Mouse (Mus musculus) cortical plate, adult 2 months (tissue): Measurements from ENCODE around the gene Cby3. TPM values are rescaled to one million over a fixed set of nuclear protein-coding genes. Genes with fewer than 3 reads are reported as not detected.

Experiments used
- H3K27ac ChIP-seq: fragments of 200-500 bp; 2 replicates; pipeline ENCODE4 v1.5.1; 2012; ENCODE audit warnings: low read length, control low read depth, inconsistent platforms; ENCODE audit not compliant: insufficient read depth
- H3K4me1 ChIP-seq: fragments of 200-500 bp; 2 replicates; pipeline ENCODE4 v1.6.1; 2011; ENCODE audit warnings: low read length; ENCODE audit not compliant: control insufficient read depth, insufficient read depth
- H3K4me3 ChIP-seq: fragments of 200-500 bp; 2 replicates; pipeline ENCODE4 v1.5.1; 2011; ENCODE audit warnings: mild to moderate bottlenecking, low read length, control low read depth; ENCODE audit not compliant: insufficient read depth
- CTCF ChIP-seq: fragments of 200-500 bp; IDR thresholded peaks from 2 replicates; pipeline ENCODE4 v1.5.1; 2011; ENCODE audit warnings: mild to moderate bottlenecking, control low read depth, low read length; ENCODE audit not compliant: insufficient read depth; ENCODE audit errors: extremely low read depth
- POLR2A ChIP-seq: fragments of 200-500 bp; IDR thresholded peaks from 2 replicates; pipeline ENCODE4 v1.6.1; 2011; ENCODE audit warnings: mild to moderate bottlenecking, low read length, control low read depth; ENCODE audit not compliant: insufficient read depth; ENCODE audit errors: extremely low read depth
- polyA plus RNA-seq: library from polyadenylated mRNA; depleted of rRNA; stranded (reverse); fragments of >200 nt; gene quantifications from 2 replicates; pipeline ENCODE4 v1.2.3, GENCODE M21; 2012

Gene Cby3
- polyA plus RNA-seq, 1 experiment: 0.71 TPM

GRCm38 (mm10) chr11:50373621-50374020, 19.4 kb downstream of the Cby3 start:
- TF ChIP-seq CTCF (no peak), POLR2A (no peak)
- no peak overlapping the region for H3K27ac ChIP-seq
- H3K4me3 ChIP-seq: no peak overlapping the region
- H3K4me1 ChIP-seq: peaks cover 2% of the 10 kb centered on the region; the same call in 1 of the 2 replicates

DNA sequence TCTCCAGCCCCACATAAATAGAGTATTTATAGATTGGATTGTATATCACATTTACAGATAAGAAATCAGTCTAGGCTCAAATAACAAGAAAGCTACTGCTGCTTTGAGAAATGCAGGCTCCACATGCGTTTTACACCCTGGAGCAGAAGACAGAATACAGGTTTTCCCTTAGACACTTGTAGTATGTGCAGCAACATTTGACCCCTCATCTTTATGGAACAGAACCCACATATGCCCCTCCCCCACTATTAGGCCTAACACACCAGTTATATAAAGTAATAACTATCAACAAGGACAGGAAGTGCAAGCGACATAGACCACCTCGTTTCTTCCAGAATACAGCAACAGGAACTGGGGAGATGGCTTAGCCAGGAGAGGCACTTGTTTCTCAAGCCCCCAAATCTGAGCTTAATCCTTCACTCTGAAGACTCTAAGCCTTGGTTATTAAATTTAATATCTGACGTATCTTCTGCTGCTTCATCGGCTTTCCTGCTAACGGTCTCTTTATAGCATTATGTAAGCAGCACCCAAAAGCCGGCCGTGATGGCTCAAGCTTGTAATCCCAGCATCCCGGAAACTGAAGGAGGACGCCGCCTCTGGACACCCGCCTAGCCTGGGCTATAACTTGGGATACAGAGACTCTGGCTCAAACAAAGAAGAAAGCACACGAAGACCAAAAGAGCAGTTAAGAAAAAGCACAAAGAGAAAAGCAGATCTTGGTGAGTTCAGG, 20.2 kb downstream of the Cby3 start:
- Histone ChIP-seq H3K4me1 (peaks cover 2% of the 10 kb centered on the region; the same call in 1 of the 2 replicates), H3K27ac (no peak overlapping the region)
- no peak for TF ChIP-seq CTCF
- no peak for TF ChIP-seq POLR2A

GRCm38 (mm10) chr11:50375421-50375820, 21.2 kb downstream of the Cby3 start:
- TF ChIP-seq POLR2A: no peak
- no peak for TF ChIP-seq CTCF
- H3K4me3 ChIP-seq: no peak overlapping the region
- no peak overlapping the region for H3K27ac ChIP-seq
- peaks cover 2% of the 10 kb centered on the region; the same call in 1 of the 2 replicates for H3K4me1 ChIP-seq

More for the DNA sequence above, 20.2 kb downstream of the Cby3 start:
- no peak overlapping the region for H3K4me3 ChIP-seq

- Histone ChIP-seq H3K27ac (peak overlapping the region; percentile 97), H3K4me3 (peak overlapping the region; percentile 63; the same call in 1 of the 2 replicates), H3K4me1 (peaks cover 2% of the 10 kb centered on the region; the same call in 1 of the 2 replicates)
- TF ChIP-seq POLR2A (no peak), CTCF (no peak)
Observed at GRCm38 (mm10) chr11:50376156-50376790, 22.0 kb downstream of the Cby3 start.

GRCm38 (mm10) chr11:50376911-50377891, 22.9 kb downstream of the Cby3 start, which contains the start of gene Hnrnph1:
TSS of gene Hnrnph1 (plus strand) at chr11:50376990.
- peak within 1 kb of the TSS; percentile 63 for H3K4me3 ChIP-seq

DNA sequence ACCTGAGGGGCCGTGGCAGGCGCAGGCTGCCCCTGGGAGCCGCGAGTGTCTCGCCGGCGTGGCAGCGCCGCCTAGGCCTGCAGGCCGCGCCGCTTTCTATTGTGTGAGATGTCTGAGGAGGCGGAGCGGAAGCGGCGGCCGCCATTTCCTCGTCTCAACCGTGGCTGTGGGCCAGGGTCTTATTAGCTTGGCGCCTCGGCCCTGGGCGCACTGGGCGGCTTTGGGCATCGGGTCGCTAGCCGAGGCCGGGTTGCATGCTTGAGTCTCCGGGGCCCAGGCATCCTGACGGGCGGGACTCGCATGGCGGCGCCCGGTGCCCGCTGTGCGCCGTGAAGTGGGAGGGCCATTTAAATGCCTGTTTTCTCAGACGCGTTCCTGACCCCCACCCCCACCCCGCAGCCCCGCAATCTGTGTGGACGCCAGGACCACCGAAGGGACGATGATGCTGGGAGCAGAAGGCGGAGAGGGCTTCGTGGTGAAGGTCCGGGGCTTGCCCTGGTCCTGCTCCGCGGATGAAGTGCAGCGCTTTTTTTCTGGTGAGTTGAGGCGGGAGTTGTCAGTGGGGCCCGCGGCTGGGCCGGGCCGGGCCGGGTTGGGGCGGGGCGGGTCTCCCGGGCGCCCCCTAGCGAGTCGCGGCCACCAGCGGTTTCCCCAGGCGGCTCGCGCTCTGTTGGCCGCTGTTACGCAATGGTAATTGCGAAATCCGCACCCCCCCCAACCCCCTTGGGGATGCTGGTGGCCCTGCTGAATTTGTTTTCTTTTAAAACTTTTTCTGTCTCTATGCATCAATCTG, 23.8 kb downstream of the Cby3 start:
- TF ChIP-seq POLR2A (0 out of 2 replicates have a peak, but pooled peaks have one; percentile 30), CTCF (no peak)
- Histone ChIP-seq H3K27ac (peak overlapping the region; percentile 97), H3K4me3 (peak overlapping the region; percentile 63), H3K4me1 (peaks cover 3% of the 10 kb centered on the region; the same call in 1 of the 2 replicates)

More at GRCm38 (mm10) chr11:50376911-50377891, 22.9 kb downstream of the Cby3 start, which contains the start of gene Hnrnph1:
- Histone ChIP-seq H3K4me1 (peaks cover 3% of the 10 kb centered on the region; the same call in 1 of the 2 replicates), H3K27ac (peak within 1 kb of the TSS; percentile 97)
- TF ChIP-seq POLR2A (peak; percentile 99), CTCF (no peak)

- Histone ChIP-seq H3K4me3 (peak overlapping the region; percentile 63), H3K4me1 (peaks cover 3% of the 10 kb centered on the region; the same call in 1 of the 2 replicates), H3K27ac (no peak overlapping the region)
- TF ChIP-seq CTCF (no peak), POLR2A (no peak)
Observed at GRCm38 (mm10) chr11:50379023-50379752, 24.9 kb downstream of the Cby3 start.

DNA sequence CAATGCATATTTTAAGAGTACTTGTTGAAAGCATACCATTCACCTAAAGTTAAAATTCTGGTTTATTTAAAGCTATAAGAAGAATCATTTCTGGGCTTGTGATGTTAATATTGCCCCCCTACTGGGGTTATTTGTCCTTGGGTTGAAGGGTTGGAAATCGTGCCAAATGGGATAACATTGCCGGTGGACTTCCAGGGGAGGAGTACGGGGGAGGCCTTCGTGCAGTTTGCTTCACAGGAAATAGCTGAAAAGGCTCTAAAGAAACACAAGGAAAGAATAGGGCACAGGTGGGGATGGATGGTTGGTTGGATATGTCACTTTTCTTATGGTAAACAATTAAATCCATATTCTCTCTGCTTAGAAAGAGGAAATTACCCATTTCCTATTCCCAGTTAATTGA, 27.0 kb downstream of the Cby3 start:
- Histone ChIP-seq H3K4me1 (peaks cover 3% of the 10 kb centered on the region; the same call in 1 of the 2 replicates), H3K27ac (no peak overlapping the region), H3K4me3 (no peak overlapping the region)
- TF ChIP-seq CTCF (no peak), POLR2A (no peak)
